Mouse (Mus musculus): Measurements from ENCODE around the gene Trp73.

Gene Trp73

GRCm38 (mm10) chr4:154141009-154141867 lies 1.2 kb upstream of the Trp73 start:
- DNase-seq = no peak

- no peak for DNase-seq
These were observed 403 bp upstream of the Trp73 start for GRCm38 (mm10) chr4:154140213-154141008.

- DNase-seq = no peak
These were observed 282 bp downstream of the Trp73 start for GRCm38 (mm10) chr4:154139671-154140181.

GRCm38 (mm10) chr4:154137139-154137538 lies 2.9 kb downstream of the Trp73 start:
- no peak for DNase-seq

GRCm38 (mm10) chr4:154134803-154135202 lies 5.2 kb downstream of the Trp73 start:
- no peak for DNase-seq

- no peak for DNase-seq
These were observed 8.1 kb downstream of the Trp73 start for GRCm38 (mm10) chr4:154131894-154132293.

GRCm38 (mm10) chr4:154129950-154130349 lies 10.1 kb downstream of the Trp73 start:
- no peak for DNase-seq

GRCm38 (mm10) chr4:154127273-154127672 lies 12.7 kb downstream of the Trp73 start:
- no peak for DNase-seq

GRCm38 (mm10) chr4:154125202-154125601 lies 14.8 kb downstream of the Trp73 start:
- DNase-seq = no peak

- no peak for DNase-seq
These were observed 16.5 kb downstream of the Trp73 start for GRCm38 (mm10) chr4:154123553-154123952.

- no peak for DNase-seq
These were observed 17.6 kb downstream of the Trp73 start for GRCm38 (mm10) chr4:154122374-154122773.

- DNase-seq = no peak
These were observed 18.2 kb downstream of the Trp73 start for GRCm38 (mm10) chr4:154121800-154122199.

GRCm38 (mm10) chr4:154119208-154119607 lies 20.8 kb downstream of the Trp73 start:
- no peak for DNase-seq

- no peak for DNase-seq
These were observed 21.2 kb downstream of the Trp73 start for GRCm38 (mm10) chr4:154118782-154119181.

- no peak for DNase-seq
These were observed 23.6 kb downstream of the Trp73 start for GRCm38 (mm10) chr4:154116421-154116820.

- no peak for DNase-seq
These were observed 30.2 kb downstream of the Trp73 start for GRCm38 (mm10) chr4:154109850-154110243.

- no peak for DNase-seq
These were observed 30.7 kb downstream of the Trp73 start for GRCm38 (mm10) chr4:154109216-154109849.

GRCm38 (mm10) chr4:154106497-154107061 lies 33.4 kb downstream of the Trp73 start:
- DNase-seq = no peak

- DNase-seq = peak; percentile 61
These were observed 34.5 kb downstream of the Trp73 start for GRCm38 (mm10) chr4:154105381-154106001.

GRCm38 (mm10) chr4:154103912-154104311 lies 36.1 kb downstream of the Trp73 start:
- DNase-seq = no peak

GRCm38 (mm10) chr4:154103386-154103785 lies 36.6 kb downstream of the Trp73 start:
- no peak for DNase-seq

GRCm38 (mm10) chr4:154099361-154099760 lies 40.6 kb downstream of the Trp73 start:
- DNase-seq = no peak
